Mouse (Mus musculus): ENCODE measurements at regions not wholly inside any gene's neighbourhood (a gene's known extent, or its start where the extent isn't known, plus 50 kb on each side); places are given as distances from the start of the nearest gene placed in this dataset.

DNA sequence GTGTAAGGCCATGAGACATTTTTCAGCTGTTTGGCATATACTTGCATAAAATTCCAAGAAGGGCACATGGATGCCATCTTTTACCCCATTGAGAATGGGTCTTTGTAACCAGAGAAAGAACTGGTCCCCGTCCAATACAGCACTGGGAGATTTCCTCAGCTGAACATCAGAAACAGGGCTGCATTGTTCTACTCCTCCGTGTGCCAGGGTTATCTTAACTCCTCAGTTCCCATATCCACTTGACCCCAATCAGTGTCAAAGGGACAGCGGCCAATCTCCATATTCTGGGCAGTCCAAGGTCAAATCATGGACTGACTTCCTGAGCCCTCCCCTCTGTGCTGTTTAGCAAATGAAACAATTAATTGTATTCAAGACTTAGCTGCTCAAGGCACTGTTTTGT is 112.5 kb upstream of the Slco3a1 start:
- Histone ChIP-seq H3K27ac (replicated peaks) (no peak overlapping the region), H3K9me3 (replicated peaks) (no peaks in the 10 kb centered on the region), H3K36me3 (no peaks in the 10 kb centered on the region), H3K27me3 (ENCODE audit: low read depth, poor library complexity, severe bottlenecking) (no peaks in the 10 kb centered on the region), H3K4me3 (no peak overlapping the region), H3K4me1 (no peaks in the 10 kb centered on the region)
- WGBS = 68% methylated on average over 3 of the region's 3 CpGs
- no peak for DNase-seq (ENCODE audit: low spot score)

GRCm38 (mm10) chr7:74663820-74664219 is 109.2 kb upstream of the Slco3a1 start:
- Histone ChIP-seq H3K27me3 (ENCODE audit: low read depth, poor library complexity, severe bottlenecking) (no peaks in the 10 kb centered on the region), H3K36me3 (no peaks in the 10 kb centered on the region), H3K27ac (replicated peaks) (no peak overlapping the region), H3K4me3 (no peak overlapping the region), H3K4me1 (no peaks in the 10 kb centered on the region), H3K9me3 (replicated peaks) (no peaks in the 10 kb centered on the region)
- no peak for DNase-seq (ENCODE audit: low spot score)
- WGBS = 97% methylated on average over 1 of the region's 1 CpGs

- Histone ChIP-seq H3K4me3 (no peak overlapping the region), H3K9me3 (replicated peaks) (no peaks in the 10 kb centered on the region), H3K4me1 (no peaks in the 10 kb centered on the region), H3K27ac (replicated peaks) (no peak overlapping the region), H3K27me3 (ENCODE audit: low read depth, poor library complexity, severe bottlenecking) (no peaks in the 10 kb centered on the region), H3K36me3 (no peaks in the 10 kb centered on the region)
- no peak for DNase-seq (ENCODE audit: low spot score)
- WGBS = 74% methylated on average over 2 of the region's 2 CpGs
Measured at GRCm38 (mm10) chr7:74647310-74647709, 92.7 kb upstream of the Slco3a1 start.

GRCm38 (mm10) chr7:74640171-74640570 is 85.6 kb upstream of the Slco3a1 start:
- no peaks in the 10 kb centered on the region for H3K9me3 ChIP-seq (replicated peaks)
- no peak overlapping the region for H3K27ac ChIP-seq (replicated peaks)
- WGBS = 91% methylated on average over 4 of the region's 4 CpGs
- no peaks in the 10 kb centered on the region for H3K4me1 ChIP-seq
- H3K27me3 ChIP-seq (ENCODE audit: low read depth, poor library complexity, severe bottlenecking) = no peaks in the 10 kb centered on the region
- H3K4me3 ChIP-seq = no peak overlapping the region
- H3K36me3 ChIP-seq = no peaks in the 10 kb centered on the region
- no peak for DNase-seq (ENCODE audit: low spot score)

- DNase-seq (ENCODE audit: low spot score) = no peak
- no peak overlapping the region for H3K4me3 ChIP-seq
- no peaks in the 10 kb centered on the region for H3K27me3 ChIP-seq (ENCODE audit: low read depth, poor library complexity, severe bottlenecking)
- H3K4me1 ChIP-seq = no peaks in the 10 kb centered on the region
- WGBS = 91% methylated on average over 8 of the region's 8 CpGs
- H3K9me3 ChIP-seq (replicated peaks) = no peaks in the 10 kb centered on the region
- no peak overlapping the region for H3K27ac ChIP-seq (replicated peaks)
- no peaks in the 10 kb centered on the region for H3K36me3 ChIP-seq
Measured at GRCm38 (mm10) chr7:74632217-74632616, 77.6 kb upstream of the Slco3a1 start.

GRCm38 (mm10) chr7:74628799-74629468 is 74.4 kb upstream of the Slco3a1 start:
- Histone ChIP-seq H3K27me3 (ENCODE audit: low read depth, poor library complexity, severe bottlenecking) (no peaks in the 10 kb centered on the region), H3K4me3 (no peak overlapping the region), H3K36me3 (no peaks in the 10 kb centered on the region), H3K9me3 (replicated peaks) (no peaks in the 10 kb centered on the region), H3K4me1 (no peaks in the 10 kb centered on the region), H3K27ac (replicated peaks) (no peak overlapping the region)
- DNase-seq (ENCODE audit: low spot score) = no peak
- 92% methylated on average over 6 of the region's 6 CpGs for WGBS
